Mouse (Mus musculus): ENCODE data around the gene Myef2.
A peak's percentile ranks its signal among the peaks of the same experiment; 100 is the strongest.

The Myef2 gene

DNA sequence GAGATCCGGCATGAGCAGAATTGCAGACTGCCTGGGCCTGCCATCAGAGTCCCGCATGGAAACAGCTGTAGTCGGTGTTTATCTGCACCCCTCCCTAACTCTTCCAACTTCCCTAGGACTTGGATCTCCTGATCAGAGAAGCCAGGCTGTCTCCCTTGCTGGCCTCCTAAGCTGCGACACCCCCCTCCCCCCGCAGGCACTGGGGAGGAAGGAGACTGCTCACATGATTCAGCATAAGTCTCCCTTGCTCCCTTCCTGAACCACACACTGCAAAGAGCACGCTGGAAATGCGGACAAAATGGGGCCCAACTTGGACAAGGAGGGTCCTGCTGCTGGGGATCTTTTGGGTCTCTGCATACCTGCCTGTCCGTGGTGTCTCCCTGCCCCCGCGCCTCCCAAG, 55.6 kb downstream of the Myef2 start, which contains the start of gene Slc24a5:
Slc24a5 (plus strand) TSS at position 231 of the 400 bp plus-strand sequence.
- no peak for DNase-seq (ENCODE audit: low spot score)

DNA sequence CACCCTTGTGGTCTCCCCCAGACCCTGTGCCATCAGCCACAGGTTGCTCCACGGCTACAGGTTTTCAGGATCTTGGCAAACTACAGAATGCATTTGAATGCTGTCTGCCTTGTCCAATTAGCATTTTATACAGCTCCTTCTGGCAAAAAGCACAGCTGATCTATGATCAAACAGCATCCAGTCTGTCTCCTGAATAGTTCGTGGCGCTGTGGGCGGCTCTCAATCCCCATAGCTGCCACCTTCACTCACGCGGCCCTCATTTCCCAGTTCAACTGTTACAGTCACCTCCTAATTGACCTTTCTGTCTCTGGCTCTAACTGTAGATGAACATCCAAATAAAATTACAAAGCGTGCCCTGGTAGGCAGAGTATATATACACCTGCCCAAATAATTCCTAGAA, 56.1 kb downstream of the Myef2 start:
- DNase-seq (ENCODE audit: low spot score), result no peak

DNA sequence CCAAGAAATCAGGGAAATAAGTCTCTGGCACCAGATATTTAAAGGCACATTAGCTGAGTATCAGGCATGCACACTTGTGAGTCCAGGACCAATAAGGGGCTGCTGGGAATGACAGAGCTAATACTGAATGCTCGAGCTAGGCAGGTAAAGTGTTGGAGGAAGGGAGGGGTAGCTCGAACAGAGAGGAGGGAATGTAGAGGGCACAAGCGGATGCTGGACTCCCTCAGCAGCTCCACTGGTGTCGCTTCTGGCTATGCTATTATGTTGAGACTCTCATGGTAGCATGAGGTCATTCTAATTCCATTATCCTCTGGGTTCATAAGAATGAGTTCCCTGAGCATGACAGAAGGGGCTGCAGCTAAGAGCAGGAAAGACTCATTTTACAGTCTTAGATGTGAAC, 60.5 kb downstream of the Myef2 start:
- DNase-seq (ENCODE audit: low spot score), result no peak

DNA sequence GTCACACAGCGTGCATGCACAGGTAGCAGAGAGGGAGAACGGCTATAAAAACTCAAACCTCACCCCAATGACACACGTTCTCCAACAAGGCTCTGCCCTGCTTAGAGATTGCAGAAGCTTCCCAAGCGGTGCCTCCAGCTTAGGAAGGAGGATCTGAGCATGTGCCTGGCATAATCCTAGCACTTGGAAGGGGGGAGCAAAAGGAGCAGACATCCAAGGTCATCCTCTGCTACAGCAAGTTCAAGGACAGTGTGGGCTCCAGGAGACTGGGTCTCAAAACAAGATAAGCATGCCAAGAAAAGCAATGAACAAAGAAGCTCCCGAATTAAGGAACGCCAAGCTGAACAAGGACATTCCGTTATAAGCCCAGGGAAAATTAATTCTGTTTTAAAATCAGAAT, 62.0 kb downstream of the Myef2 start:
- DNase-seq (ENCODE audit: low spot score), result no peak

DNA sequence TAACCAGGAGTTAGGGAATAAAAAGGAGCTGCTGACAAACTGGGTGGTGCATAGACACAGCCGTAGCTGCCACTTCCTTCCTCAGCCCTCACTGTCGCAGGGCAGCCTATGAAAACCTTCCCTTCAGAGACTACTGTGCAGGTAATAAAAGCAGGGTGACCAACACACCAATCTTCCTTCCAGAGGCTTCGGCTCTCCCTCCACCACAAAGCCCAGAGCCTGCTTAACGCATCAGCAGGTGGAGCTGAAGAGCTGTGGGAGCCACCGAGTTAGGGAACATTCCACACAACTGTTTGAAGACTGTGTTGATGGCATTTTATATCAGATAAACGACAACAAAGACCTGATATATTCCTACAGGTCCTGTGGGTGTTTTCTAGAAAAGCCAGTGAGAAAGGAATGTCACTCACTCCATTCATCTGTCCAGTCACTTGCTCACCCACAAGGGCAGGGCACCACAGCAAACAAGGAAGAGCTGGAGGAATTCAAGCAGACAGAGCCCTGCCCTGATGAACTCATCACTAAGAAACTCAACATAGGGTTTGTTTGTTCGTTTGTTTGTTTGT, 66.1 kb downstream of the Myef2 start:
- DNase-seq (ENCODE audit: low spot score), result peak; percentile 64

DNA sequence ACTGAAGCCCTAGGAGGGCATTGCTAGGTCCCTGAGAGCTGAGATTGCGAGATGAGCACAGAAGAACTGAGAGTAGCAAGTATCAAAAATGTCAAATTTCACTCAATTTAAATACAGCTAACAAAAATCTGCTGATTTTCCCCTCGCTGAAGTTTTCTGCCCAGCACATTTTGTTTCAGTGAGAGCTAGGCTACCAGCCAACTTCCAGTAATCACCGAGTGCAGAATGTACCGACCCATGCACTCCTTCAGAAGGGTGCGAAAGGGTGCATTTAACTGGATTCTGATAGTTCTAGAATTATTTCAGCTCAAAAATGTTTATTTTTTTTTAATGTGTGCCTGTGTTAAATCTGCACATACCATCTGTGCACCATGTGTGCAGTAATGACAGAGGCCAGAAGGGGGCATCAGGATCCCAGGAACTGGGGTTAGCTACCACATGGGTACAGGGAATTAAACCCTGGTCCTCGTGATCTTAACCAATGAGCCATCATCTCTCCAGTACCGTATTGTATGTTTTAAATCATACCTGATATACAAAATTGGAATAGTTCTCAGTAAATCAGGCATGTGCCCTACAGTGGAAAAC, 68.1 kb downstream of the Myef2 start:
- DNase-seq (ENCODE audit: low spot score), result peak; percentile 78
